Mouse (Mus musculus): Measurements from ENCODE around the gene Abcd3. TPM values are rescaled to one million over a fixed set of nuclear protein-coding genes. Genes with fewer than 3 reads are reported as not detected.
"Not testable (repeated sequence)": the region's sequence is repeated elsewhere in the genome, so short reads cannot be mapped to it uniquely, and the experiment has no call there.

Abcd3 gene
- total RNA-seq, 2 experiments from 2014 or later, result 46.4 to 53.1 TPM

- intact Hi-C loops (cut with DNase I), result no loop called here
- DNase-seq (ENCODE audit: low spot score in 2 of 2), result no peak
Measured at GRCm38 (mm10) chr3:121821559-121822143, 6.5 kb upstream of the Abcd3 start.

- no peak for DNase-seq (ENCODE audit: low spot score in 2 of 2)
- intact Hi-C loops (cut with DNase I), result loop anchor here (5.0 kb wide), 1 partner anchor 42 kb away; no protein-coding TSS in a partner anchor
Measured at GRCm38 (mm10) chr3:121819693-121820200, 4.6 kb upstream of the Abcd3 start.

- no peak for DNase-seq (ENCODE audit: low spot score in 2 of 2)
- intact Hi-C loops (cut with DNase I), result loop anchor here (5.0 kb wide), 1 partner anchor 42 kb away; no protein-coding TSS in a partner anchor
Measured at GRCm38 (mm10) chr3:121818736-121819396, 3.8 kb upstream of the Abcd3 start.

GRCm38 (mm10) chr3:121815549-121816235 is 590 bp upstream of the Abcd3 start:
- intact Hi-C loops (cut with DNase I), result loop anchor here (5.0 kb wide), 1 partner anchor 38 kb away; no protein-coding TSS in a partner anchor
- no peak for DNase-seq (ENCODE audit: low spot score in 2 of 2)

- no peak for DNase-seq (ENCODE audit: low spot score in 2 of 2)
Measured at GRCm38 (mm10) chr3:121814413-121814864, 663 bp downstream of the Abcd3 start.

GRCm38 (mm10) chr3:121813834-121814233 is 1.3 kb downstream of the Abcd3 start:
- DNase-seq (ENCODE audit: low spot score in 2 of 2), result no peak
- intact Hi-C loops (cut with DNase I), result no loop called here

More at GRCm38 (mm10) chr3:121814413-121814864, 663 bp downstream of the Abcd3 start:
- intact Hi-C loops (cut with DNase I), result no loop called here

- DNase-seq (ENCODE audit: low spot score in 2 of 2), result no peak
- intact Hi-C loops (cut with DNase I), result no loop called here
Measured at GRCm38 (mm10) chr3:121808246-121808645, 6.9 kb downstream of the Abcd3 start.

- no peak for DNase-seq (ENCODE audit: low spot score in 2 of 2)
- intact Hi-C loops (cut with DNase I), result no loop called here
Measured at GRCm38 (mm10) chr3:121794214-121794613, 20.9 kb downstream of the Abcd3 start.

GRCm38 (mm10) chr3:121792246-121792645 is 22.9 kb downstream of the Abcd3 start:
- DNase-seq (ENCODE audit: low spot score in 2 of 2), result no peak
- intact Hi-C loops (cut with DNase I), result no loop called here

- DNase-seq (ENCODE audit: low spot score in 2 of 2), result no peak
- intact Hi-C loops (cut with DNase I), result no loop called here
Measured at GRCm38 (mm10) chr3:121790442-121790841, 24.7 kb downstream of the Abcd3 start.

- intact Hi-C loops (cut with DNase I), result no loop called here
- DNase-seq (ENCODE audit: low spot score in 2 of 2), result no peak
Measured at GRCm38 (mm10) chr3:121789790-121790189, 25.3 kb downstream of the Abcd3 start.

GRCm38 (mm10) chr3:121783020-121783419 is 32.1 kb downstream of the Abcd3 start:
- no peak for DNase-seq (ENCODE audit: low spot score in 2 of 2)
- intact Hi-C loops (cut with DNase I), result no loop called here

- intact Hi-C loops (cut with DNase I), result loop anchor here (5.0 kb wide), 1 partner anchor 39 kb away; the partner anchor contains the start of gene Abcd3
- peak; percentile 69 to 77 for DNase-seq (ENCODE audit: low spot score in 2 of 2)
Measured at GRCm38 (mm10) chr3:121777943-121778342, 37.2 kb downstream of the Abcd3 start.

- DNase-seq (ENCODE audit: low spot score in 2 of 2); intact Hi-C loops (cut with DNase I): not testable (repeated sequence)
Measured at GRCm38 (mm10) chr3:121773336-121773735, 41.8 kb downstream of the Abcd3 start.

- intact Hi-C loops (cut with DNase I), result loop anchor here (10.0 kb wide), 1 partner anchor 464 kb away; no protein-coding TSS in a partner anchor
- DNase-seq (ENCODE audit: low spot score in 2 of 2), result no peak
Measured at GRCm38 (mm10) chr3:121768770-121769169, 46.3 kb downstream of the Abcd3 start.

- no peak for DNase-seq (ENCODE audit: low spot score in 2 of 2)
- intact Hi-C loops (cut with DNase I), result loop anchor here (10.0 kb wide), 1 partner anchor 462 kb away; no protein-coding TSS in a partner anchor
Measured at GRCm38 (mm10) chr3:121766818-121767217, 48.3 kb downstream of the Abcd3 start.

- no peak for DNase-seq (ENCODE audit: low spot score in 2 of 2)
- intact Hi-C loops (cut with DNase I), result loop anchor here (10.0 kb wide), 1 partner anchor 461 kb away; no protein-coding TSS in a partner anchor
Measured at GRCm38 (mm10) chr3:121766048-121766447, 49.1 kb downstream of the Abcd3 start.

- intact Hi-C loops (cut with DNase I), result loop anchor here (10.0 kb wide), 1 partner anchor 457 kb away; no protein-coding TSS in a partner anchor
- no peak for DNase-seq (ENCODE audit: low spot score in 2 of 2)
Measured at GRCm38 (mm10) chr3:121762056-121762852, 52.8 kb downstream of the Abcd3 start.

GRCm38 (mm10) chr3:121758373-121758772 is 56.7 kb downstream of the Abcd3 start:
- intact Hi-C loops (cut with DNase I), result no loop called here
- DNase-seq (ENCODE audit: low spot score in 2 of 2), result no peak
